Mouse (Mus musculus): ENCODE results near the gene Entpd7.

DNA sequence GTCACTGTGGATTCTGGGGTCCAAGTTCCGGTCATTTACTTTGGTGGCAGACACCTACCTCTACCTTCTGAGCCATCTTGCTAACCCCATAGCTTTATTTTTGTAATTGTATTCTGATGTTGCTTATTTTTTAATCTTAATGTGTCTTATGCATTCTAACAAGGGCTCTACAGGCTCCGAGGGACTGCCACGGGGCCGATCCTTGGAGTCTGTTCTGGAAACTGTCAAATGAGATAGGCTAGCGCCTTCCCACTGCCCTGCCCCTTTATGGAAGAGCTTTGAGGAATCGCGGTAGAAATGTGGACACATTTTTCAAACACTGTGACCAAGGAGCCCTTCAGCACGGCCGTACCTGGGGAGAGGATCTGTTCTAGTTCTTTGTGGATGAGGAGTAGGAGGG is 46.6 kb upstream of the Entpd7 start:
- no peak for TF ChIP-seq POLR2A (IDR thresholded peaks at IDR 0.05; ENCODE audit: low read depth, low read length)
- TF ChIP-seq CTCF (conservative IDR thresholded peaks at IDR 0.05; ENCODE audit: insufficient read depth, insufficient read length, low read depth, low read length), result no peak
